Mouse (Mus musculus) macrophage (primary cell): ENCODE results near the gene Hc. TPM values are rescaled to one million over a fixed set of nuclear protein-coding genes. Genes with fewer than 3 reads are reported as not detected.

Experiments used
- H3K27ac ChIP-seq: fragments of 350-480 bp; formaldehyde crosslinking; 2 replicates; pipeline ENCODE4 v1.9.0; 2021
- H3K36me3 ChIP-seq: fragments of 350-480 bp; formaldehyde crosslinking; 2 replicates; pipeline ENCODE4 v1.9.0; 2021; ENCODE audit errors: inconsistent target
- H3K4me3 ChIP-seq: fragments of 350-480 bp; formaldehyde crosslinking; 2 replicates; pipeline ENCODE4 v1.9.0; 2021; ENCODE audit errors: inconsistent target
- H3K79me2 ChIP-seq: fragments of 350-480 bp; formaldehyde crosslinking; 2 replicates; pipeline ENCODE4 v1.9.0; 2021; ENCODE audit errors: inconsistent target
- WGBS: methylation state at CpG from one replicate; pipeline ENCODE4 v1.1.7; 2026; ENCODE audit warnings: inconsistent platforms; ENCODE audit not compliant: missing documents; 5-methylcytosine and 5-hydroxymethylcytosine counted together
- polyA plus RNA-seq: library from polyadenylated mRNA; stranded (reverse); fragments of 250-400 nt; gene quantifications from 3 replicates; pipeline ENCODE4 v1.2.4, GENCODE M21; 2018; ENCODE audit warnings: inconsistent platforms

Hc gene
- polyA plus RNA-seq, 1 experiment from 2014 or later: not detected

DNA sequence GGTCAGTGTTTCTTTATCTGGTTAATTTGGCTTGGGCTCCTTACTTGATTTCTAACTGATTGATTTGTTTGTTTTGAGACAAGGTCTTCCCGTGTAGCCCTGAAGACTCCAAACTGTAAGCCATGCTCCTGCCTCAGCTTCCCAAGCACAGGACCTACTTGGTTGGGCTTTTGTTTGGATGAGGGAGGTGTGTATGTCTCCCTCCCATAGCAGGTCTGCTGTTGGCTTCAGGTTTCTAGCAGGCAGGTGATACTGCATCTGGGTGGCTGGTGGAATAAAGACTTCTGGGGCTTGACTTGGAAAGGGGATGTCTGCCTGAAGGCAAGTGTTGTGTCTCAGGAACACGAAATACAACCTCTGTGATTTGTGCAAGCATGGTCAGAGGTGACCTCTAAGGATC lies 99.0 kb downstream of the Hc start:
- no peaks in the 10 kb centered on the region for H3K36me3 ChIP-seq
- H3K27ac ChIP-seq: peak overlapping the region; percentile 83
- no peaks in the 10 kb centered on the region; the same call in 1 of the 2 replicates for H3K79me2 ChIP-seq
- H3K4me3 ChIP-seq: no peak overlapping the region
- 85% methylated on average over 2 of the region's 2 CpGs for WGBS

- no peak within 1 kb of the TSS for H3K4me3 ChIP-seq
- peak within 1 kb of the TSS; percentile 83 for H3K27ac ChIP-seq
These were observed 99.7 kb downstream of the Hc start, which contains the start of gene Traf1 for GRCm38 (mm10) chr2:34961481-34962036. Gene Traf1, minus strand, starts transcription at chr2:34961772.

GRCm38 (mm10) chr2:34960966-34961365 lies 100.3 kb downstream of the Hc start:
- no peaks in the 10 kb centered on the region for H3K36me3 ChIP-seq
- H3K27ac ChIP-seq: no peak overlapping the region
- no peaks in the 10 kb centered on the region; the same call in 1 of the 2 replicates for H3K79me2 ChIP-seq
- H3K4me3 ChIP-seq: no peak overlapping the region
- WGBS: 76% methylated on average over 6 of the region's 6 CpGs

More at GRCm38 (mm10) chr2:34961481-34962036, 99.7 kb downstream of the Hc start, which contains the start of gene Traf1:
- Histone ChIP-seq H3K36me3 (no peaks in the 10 kb centered on the region), H3K79me2 (no peaks in the 10 kb centered on the region; the same call in 1 of the 2 replicates)
- WGBS: 19% methylated on average over 20 of the region's 20 CpGs

DNA sequence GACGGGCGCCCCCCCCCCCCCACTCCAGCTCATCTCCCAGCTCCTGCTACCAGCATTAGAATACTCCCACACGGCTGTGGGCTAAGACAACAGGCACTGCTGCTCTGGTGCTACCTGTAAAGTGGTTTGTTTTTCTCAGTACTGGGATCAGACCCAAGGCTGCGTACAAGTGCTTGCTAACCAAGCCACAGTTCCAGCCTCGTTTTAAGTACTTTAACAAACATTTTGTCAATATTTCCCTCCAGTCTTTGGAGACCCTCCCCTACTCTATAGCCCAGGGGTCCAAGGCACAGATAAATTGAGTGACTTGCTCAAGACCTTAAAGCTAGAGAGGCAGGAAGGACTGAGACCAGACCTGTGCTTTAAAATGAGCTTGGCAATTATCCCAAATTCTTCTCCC lies 100.8 kb downstream of the Hc start:
- WGBS: 90% methylated on average over 5 of the region's 5 CpGs
- H3K36me3 ChIP-seq: no peaks in the 10 kb centered on the region
- H3K27ac ChIP-seq: no peak overlapping the region
- H3K79me2 ChIP-seq: no peaks in the 10 kb centered on the region; the same call in 1 of the 2 replicates
- no peak overlapping the region for H3K4me3 ChIP-seq

DNA sequence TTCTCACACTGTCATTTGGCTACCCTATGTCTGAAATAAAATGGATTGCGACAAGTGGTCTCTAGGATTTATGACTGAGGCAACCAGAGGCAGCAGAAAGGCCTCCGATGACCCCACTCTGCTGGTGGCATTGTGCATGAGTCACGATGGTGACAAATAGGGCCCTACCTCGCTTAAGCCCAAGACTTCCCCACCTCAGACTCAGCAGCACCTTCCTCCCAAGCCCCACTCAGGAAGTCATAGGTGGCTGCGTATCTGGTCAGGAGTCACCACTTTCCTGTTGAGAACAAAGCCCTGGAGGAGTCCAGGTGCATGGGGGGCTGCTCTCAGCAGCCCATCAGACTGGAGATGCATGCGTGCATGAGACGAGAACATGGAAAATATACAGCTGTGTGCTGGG lies 102.7 kb downstream of the Hc start:
- Histone ChIP-seq H3K27ac (no peak overlapping the region), H3K4me3 (no peak overlapping the region), H3K79me2 (no peaks in the 10 kb centered on the region), H3K36me3 (no peaks in the 10 kb centered on the region)
- 56% methylated on average over 7 of the region's 7 CpGs for WGBS

- WGBS: 45% methylated on average over 7 of the region's 7 CpGs
- Histone ChIP-seq H3K79me2 (no peaks in the 10 kb centered on the region), H3K36me3 (no peaks in the 10 kb centered on the region), H3K4me3 (no peak overlapping the region), H3K27ac (no peak overlapping the region)
These were observed 103.2 kb downstream of the Hc start for GRCm38 (mm10) chr2:34958036-34958435.

DNA sequence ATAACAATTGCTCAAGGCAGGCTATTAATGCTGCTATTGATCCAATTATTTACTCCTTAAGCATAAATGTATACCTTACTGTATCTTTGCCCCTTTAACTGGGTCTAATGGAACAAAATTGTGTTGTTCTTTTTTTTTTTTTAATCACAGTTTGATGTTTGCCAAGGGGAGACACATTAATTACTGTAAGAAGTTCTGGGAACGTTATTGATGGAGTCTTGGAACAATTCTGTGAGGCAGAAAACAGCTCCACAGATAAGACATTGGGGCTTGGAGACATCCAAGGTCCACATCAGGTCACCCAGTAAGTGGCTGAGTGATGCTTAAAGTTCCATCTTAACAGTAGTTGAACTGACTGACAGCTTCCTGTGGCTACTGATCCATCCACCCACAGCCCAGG lies 103.8 kb downstream of the Hc start:
- H3K4me3 ChIP-seq: no peak overlapping the region
- no peaks in the 10 kb centered on the region for H3K36me3 ChIP-seq
- WGBS: 87% methylated on average over 1 of the region's 1 CpGs
- no peaks in the 10 kb centered on the region for H3K79me2 ChIP-seq
- no peak overlapping the region for H3K27ac ChIP-seq

- Histone ChIP-seq H3K79me2 (no peaks in the 10 kb centered on the region), H3K36me3 (no peaks in the 10 kb centered on the region), H3K27ac (no peak overlapping the region), H3K4me3 (no peak overlapping the region)
- WGBS: 37% methylated on average over 5 of the region's 5 CpGs
These were observed 104.3 kb downstream of the Hc start for GRCm38 (mm10) chr2:34956941-34957340.

DNA sequence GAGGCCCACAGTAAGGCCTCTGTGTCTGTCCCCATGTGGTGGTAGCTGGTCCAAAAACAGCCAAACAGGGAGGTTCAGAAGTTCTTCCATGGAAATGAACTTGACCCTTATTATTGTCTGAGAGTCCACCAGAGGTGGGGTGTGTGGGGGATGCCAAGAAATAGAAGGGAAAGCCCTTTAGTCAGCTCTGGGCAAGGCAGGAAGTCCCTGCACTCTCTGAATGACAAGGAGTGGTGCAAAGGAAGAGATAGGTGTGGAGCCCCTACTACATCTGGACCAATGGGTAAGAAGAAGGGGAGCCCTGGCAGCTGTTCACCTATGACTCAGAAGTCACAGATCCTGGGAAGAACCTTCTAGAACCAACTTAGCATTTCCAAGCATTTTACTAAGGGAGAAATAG lies 106.9 kb downstream of the Hc start:
- Histone ChIP-seq H3K4me3 (no peak overlapping the region), H3K79me2 (no peaks in the 10 kb centered on the region), H3K27ac (no peak overlapping the region), H3K36me3 (no peaks in the 10 kb centered on the region)

DNA sequence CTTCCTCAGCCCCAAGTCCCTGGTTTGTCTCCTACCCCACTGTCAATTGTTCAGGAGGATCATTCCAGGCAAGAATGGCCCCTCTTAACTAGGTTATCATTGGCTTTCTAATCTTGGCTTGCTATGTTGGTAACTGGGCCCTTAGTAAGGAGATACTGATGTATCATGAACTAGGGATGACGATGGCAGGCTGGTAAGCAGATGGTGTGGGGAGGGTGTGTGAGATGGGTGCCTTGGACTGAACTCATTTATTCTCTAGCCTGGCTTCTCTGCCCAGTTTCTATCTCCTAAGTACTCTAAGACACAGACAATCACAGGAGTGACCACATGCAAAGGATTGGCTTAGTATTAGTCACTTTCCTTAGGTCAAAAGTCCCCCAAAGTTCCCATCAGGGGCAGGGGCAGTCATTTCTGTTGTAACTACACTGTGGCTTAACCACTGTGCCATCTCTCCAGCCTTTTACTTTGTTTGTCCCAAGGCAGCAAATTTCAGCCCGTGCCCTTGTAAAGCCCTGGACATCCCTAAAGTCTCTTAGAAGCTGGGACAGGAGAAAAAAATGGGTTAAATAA lies 107.6 kb downstream of the Hc start:
- H3K36me3 ChIP-seq: no peaks in the 10 kb centered on the region
- whole genome bisulfite sequencing: 89% methylated on average over 2 of the region's 2 CpGs
- no peak overlapping the region for H3K4me3 ChIP-seq
- H3K27ac ChIP-seq: no peak overlapping the region
- no peaks in the 10 kb centered on the region for H3K79me2 ChIP-seq

GRCm38 (mm10) chr2:34953018-34953417 lies 108.2 kb downstream of the Hc start:
- no peaks in the 10 kb centered on the region for H3K36me3 ChIP-seq
- H3K4me3 ChIP-seq: no peak overlapping the region
- WGBS: 58% methylated on average over 2 of the region's 4 CpGs
- H3K27ac ChIP-seq: no peak overlapping the region
- no peaks in the 10 kb centered on the region for H3K79me2 ChIP-seq

GRCm38 (mm10) chr2:34951469-34951868 lies 109.8 kb downstream of the Hc start:
- Histone ChIP-seq H3K4me3 (no peak overlapping the region), H3K36me3 (no peaks in the 10 kb centered on the region), H3K79me2 (no peaks in the 10 kb centered on the region), H3K27ac (no peak overlapping the region)

DNA sequence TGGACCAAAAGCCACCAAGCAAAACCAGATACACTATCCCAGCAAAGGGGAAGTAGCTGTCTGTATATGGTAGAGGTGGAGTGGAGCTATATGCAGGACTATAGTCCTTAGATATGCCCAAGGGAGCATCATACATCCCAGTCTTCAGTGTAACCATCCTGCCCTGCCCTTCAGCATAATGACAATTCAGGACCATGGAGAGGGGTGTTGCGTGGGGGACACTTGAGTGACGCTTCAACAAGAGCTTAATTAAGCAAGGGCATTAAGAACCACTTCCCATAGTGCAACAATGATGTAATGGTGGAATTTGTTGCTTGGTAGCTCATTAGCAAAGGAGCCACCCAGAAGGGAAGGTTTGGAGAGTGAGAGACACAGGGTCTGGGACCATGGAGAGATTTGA lies 112.6 kb downstream of the Hc start:
- no peaks in the 10 kb centered on the region for H3K36me3 ChIP-seq
- 78% methylated on average over 2 of the region's 2 CpGs for WGBS
- no peaks in the 10 kb centered on the region for H3K79me2 ChIP-seq
- no peak overlapping the region for H3K27ac ChIP-seq
- no peak overlapping the region for H3K4me3 ChIP-seq

DNA sequence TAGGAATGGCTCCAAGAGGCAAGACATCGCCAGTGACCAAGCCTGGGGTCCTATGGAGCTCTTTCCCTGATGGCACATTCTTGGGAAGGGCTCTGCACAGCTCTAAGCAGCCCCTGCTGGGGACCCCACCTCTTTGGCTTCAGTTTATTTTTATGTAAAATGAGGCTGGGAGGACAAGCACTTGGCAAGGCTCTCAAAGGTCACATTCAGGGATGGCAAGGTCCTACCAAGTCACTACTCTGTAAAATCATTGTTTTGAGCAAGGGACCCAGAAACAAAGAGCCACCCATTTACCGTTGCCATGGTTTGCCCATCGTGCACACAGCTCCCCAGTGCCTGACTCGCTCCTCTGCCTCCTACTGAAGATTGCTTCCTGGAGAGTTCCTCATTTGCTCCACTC lies 115.2 kb downstream of the Hc start:
- H3K27ac ChIP-seq: no peak overlapping the region
- H3K79me2 ChIP-seq: no peaks in the 10 kb centered on the region
- no peaks in the 10 kb centered on the region for H3K36me3 ChIP-seq
- no peak overlapping the region for H3K4me3 ChIP-seq
- 50% methylated on average over 4 of the region's 4 CpGs for WGBS

DNA sequence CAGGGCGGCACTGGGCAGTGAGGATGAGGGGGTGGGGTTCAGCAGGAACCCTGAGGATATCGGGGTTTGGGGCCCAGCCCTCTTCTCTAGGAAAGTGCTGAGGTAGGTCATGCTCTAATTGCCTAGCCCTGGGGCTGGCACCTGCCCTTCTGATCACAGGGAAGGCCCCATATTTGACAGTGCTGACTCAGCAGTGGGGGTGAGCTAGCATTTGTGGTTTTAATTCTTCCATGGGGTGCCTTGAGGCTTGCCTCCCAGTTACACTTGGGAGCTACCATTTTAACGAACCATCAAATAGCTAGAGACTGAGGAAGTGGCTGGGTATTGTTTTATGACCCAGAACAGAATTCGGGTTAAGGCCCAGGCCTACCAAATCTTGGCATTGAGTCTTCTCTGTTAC lies 115.7 kb downstream of the Hc start:
- 49% methylated on average over 4 of the region's 4 CpGs for WGBS
- no peak overlapping the region for H3K27ac ChIP-seq
- H3K79me2 ChIP-seq: no peaks in the 10 kb centered on the region
- no peaks in the 10 kb centered on the region for H3K36me3 ChIP-seq
- no peak overlapping the region for H3K4me3 ChIP-seq

GRCm38 (mm10) chr2:34944761-34945160 lies 116.5 kb downstream of the Hc start:
- 8% methylated on average over 8 of the region's 8 CpGs for WGBS
- no peaks in the 10 kb centered on the region for H3K79me2 ChIP-seq
- H3K36me3 ChIP-seq: no peaks in the 10 kb centered on the region
- no peak overlapping the region for H3K4me3 ChIP-seq
- 0 out of 2 replicates have a peak overlapping the region, but pooled peaks have one; percentile 5 for H3K27ac ChIP-seq
